Mouse (Mus musculus): ENCODE data around the gene Bag6.

Bag6 gene

DNA sequence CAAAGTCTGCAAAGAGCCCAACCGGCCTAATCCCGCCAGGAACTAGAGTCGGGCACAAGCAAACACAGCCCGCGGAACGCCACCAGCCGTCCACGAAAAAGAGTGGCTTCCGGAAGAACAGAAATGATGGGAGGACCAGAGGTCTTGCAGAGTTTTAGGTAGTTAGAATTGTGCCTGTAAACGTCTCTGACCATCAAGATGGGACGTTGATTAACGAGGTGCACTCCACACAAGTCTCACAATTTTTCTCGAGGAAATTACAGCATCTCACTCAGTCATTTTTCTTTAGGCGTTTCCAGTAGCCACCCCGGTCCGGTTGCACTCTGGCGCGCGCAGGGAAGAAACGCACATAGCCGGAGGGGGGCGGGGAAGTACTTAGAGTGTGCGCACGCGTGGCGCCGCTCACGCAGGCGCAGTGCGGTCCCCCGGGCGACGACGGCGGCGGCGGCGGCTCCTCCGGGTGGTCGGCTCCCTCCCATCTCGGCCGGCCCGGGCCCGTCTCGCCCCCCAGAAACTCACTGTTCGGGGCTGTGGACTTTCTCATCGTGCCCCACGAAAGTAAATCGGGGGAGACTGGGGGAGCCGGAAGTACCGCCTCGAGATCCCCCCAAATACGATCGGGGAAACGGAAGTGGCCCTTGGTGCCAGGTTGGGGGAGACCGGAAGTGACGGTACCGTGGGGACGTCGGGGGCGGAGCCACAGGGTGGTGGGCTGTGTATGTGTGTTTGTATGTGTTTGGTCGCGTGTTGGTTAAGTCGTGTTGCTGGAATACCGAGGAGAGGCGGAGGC, at the start of gene Bag6:
Gene Bag6 (plus strand): TSS at position 378 of the 790 bp plus-strand sequence.
- DNase-seq (ENCODE audit: low read depth, low spot score) = peak; percentile 97

DNA sequence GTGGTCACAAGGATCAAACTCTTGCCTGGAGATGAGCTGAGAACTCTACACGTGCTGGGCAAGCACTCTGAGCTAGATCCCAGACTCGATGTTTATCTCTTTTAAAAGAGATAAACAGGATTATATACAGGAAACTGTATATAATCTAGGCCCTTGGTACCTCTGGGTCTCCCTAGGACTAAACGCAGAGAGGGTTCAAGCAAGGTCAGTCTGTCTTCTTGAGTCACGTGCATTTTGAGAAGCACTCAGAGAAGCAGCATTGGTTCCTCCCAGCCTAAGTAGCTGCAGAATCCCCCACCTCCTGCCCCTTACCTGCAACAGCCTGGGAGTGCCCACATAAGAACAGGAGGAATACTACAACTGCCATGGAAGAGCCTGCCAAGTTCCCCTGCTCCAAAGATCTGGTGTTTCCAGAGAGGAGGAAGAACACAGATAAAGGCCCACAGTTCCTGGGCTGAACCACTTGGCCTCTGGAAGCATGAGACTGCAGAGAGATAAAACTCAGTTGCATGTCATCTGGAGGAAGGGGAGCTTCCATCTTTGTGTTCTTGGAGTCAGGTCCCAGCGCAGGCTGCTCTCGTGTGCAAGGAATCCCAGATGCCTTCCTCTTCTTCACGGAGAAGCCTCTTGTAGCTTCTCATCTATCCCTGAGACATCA, 49.6 kb upstream of the Bag6 start, which contains the start of gene Ly6g6f:
Gene Ly6g6f (minus strand): TSS at position 403 of the 658 bp plus-strand sequence.
- DNase-seq (ENCODE audit: low read depth, low spot score) = no peak

DNA sequence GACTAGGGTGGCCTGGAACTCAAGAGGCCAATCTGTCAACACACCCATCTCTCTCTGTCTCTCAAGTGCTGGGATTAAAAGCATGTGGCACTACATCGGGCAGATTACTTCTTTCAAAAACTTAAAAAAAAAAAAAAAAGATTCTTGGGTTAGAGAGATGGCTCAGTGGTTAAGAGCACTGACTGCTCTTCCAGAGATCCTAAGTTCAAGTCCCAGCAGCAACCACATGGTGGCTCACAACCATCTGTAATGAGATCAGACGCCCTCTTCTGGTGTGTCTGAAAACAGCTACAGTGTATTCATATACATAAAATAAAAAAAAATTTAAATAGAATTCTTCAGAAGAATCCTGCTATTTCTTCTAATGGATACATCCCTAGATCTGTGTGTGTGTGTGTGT, 46.8 kb upstream of the Bag6 start:
- no peak for DNase-seq (ENCODE audit: low read depth, low spot score)

GRCm38 (mm10) chr17:35088825-35089644, 45.9 kb upstream of the Bag6 start, which contains the start of gene Abhd16a:
TSS of gene Abhd16a (plus strand) at chr17:35089263.
- DNase-seq (ENCODE audit: low read depth, low spot score) = peak; percentile 98

DNA sequence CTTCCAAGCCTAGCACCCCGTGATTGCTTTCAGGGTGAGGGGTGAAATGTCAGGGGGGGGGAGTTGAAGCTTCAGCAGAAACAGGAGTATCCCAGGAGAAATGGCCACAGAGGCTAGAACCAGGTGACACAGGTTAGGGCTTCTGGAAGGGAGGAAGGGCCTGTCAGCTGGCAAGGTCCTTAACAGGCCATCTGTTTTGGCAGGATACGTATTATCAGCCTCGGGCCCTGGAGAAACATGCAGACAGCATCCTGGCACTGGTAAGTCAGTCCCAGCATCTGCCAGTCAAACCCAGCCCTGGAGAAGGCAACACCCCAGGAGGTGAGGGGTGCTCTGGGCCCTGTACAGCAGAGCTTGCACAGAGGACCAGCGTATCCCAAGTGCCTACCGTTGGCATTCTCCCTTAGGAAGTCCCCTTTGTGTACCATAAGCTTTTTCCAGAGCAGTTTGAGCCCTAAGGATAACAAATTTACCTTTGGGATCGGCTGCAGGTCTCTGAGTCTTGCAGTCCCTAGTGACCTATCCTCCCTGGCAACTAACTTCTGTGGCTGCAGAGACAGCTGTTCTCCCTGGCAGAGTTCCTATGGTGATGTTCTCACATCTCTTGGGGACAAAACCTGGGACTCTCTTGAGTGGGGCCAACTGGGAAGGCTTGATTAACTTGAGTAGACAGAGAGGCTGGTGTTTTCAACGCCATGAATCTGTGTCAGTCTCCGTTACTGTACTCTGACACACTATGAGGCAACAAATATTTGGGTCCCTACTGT, 44.6 kb upstream of the Bag6 start:
- peak; percentile 97 for DNase-seq (ENCODE audit: low read depth, low spot score)

DNA sequence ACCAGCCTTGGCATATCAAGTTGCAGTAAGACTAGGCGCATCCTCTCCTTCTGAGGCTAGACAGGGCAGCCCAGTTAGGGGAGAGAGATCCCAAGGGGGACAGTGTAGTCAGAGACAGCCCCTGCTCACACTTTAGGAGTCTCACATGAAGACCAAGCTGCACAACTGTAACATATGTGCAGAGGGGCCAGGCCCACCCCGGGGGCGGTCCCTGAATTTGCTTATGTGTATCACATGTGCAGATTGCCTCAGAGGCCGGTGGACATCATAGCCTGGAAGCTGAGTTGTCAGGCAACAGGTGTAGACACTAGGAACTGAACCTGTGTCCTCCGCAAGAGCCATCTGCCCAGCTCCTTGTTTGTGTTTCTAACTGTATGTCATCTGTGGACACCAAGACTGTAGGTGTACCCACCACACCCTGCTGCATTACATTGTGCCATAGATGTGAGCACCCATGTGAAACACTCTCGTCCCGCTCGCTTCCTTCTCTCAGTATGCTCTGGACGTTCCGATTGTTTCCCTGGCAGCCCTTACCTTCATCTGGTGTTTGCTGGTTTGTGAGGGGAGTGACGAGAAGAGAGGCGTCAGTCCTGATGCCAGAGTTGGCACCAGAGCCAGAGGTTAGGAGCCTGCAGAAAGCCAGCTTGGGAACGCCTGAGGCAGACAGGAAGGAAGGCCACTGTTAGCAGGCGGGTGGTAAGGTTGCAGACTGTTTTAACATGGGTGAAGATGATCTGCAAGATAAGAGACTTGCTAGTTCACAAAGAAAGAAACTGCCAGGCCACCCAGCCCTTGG, 42.4 kb upstream of the Bag6 start:
- DNase-seq (ENCODE audit: low read depth, low spot score) = no peak

DNA sequence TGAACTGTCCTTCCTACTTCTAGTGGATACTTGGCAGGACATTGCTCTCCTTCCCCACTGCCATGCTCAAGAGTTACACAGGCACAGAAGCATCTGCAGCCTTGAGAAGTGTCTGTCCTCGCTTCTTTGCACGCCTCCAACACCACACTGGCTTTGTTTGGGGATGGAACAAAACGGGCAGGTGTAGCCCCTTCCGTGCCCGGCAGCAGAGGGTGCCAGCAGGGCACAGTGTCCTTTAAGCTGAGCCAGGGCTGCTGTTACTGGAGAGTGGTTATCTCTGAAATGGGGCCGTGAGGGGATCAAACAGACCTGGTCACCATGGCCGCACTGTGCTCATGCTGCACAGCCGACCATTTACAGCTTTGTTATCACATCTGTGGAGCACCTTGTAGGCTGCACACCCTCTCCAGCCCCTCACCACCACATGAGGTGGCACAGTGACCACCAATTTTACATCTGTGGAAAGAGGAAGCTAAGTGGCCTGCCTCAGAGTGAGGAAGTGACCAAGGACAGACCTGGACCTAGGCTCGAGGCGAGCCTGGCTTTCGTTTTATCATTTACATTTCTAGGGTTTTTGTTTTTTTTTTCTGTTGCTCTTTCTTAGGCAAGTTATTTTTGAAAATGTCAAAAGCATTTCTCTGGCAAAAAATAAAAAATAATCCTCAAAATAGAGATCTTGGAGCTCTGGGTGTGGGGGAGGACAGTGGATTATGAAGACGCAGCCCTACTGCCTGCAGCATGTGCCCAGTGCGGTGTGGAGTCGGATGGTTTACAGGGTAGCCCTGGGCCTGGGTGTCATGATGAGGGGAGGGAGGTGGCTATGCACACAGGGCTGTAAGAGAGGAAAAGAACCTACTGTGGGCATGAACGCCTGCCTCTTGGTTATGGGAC, 40.3 kb upstream of the Bag6 start:
- peak; percentile 52 for DNase-seq (ENCODE audit: low read depth, low spot score)

- no peak for DNase-seq (ENCODE audit: low read depth, low spot score)
These were observed 38.4 kb upstream of the Bag6 start for GRCm38 (mm10) chr17:35096597-35096996.

GRCm38 (mm10) chr17:35097164-35097655, 37.8 kb upstream of the Bag6 start:
- DNase-seq (ENCODE audit: low read depth, low spot score) = peak; percentile 82

- DNase-seq (ENCODE audit: low read depth, low spot score) = no peak
These were observed 34.7 kb upstream of the Bag6 start for GRCm38 (mm10) chr17:35100196-35100765.

- DNase-seq (ENCODE audit: low read depth, low spot score) = no peak
These were observed 33.8 kb upstream of the Bag6 start for GRCm38 (mm10) chr17:35101161-35101560.

DNA sequence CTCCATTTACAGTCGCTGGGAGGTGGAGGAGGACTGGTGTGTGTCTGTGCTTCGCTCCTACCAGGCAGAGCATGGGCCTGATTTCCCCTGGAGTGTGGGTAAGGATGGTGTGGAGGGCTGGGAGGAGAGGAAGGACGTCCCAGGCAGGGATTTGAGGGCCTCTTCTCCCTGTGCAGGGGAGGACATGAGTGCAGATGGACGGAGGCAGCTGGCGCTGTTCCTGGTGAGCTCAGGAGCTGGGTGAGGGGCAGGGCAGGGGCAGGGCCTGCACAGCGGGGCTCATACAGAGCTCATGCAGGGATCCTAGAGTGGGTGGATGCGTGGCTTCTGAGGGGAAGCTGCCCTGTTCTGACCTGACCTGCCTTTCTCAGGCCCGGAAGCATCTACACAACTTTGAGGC, 32.7 kb upstream of the Bag6 start:
- no peak for DNase-seq (ENCODE audit: low read depth, low spot score)

GRCm38 (mm10) chr17:35103221-35103690, 31.7 kb upstream of the Bag6 start:
- DNase-seq (ENCODE audit: low read depth, low spot score) = no peak

DNA sequence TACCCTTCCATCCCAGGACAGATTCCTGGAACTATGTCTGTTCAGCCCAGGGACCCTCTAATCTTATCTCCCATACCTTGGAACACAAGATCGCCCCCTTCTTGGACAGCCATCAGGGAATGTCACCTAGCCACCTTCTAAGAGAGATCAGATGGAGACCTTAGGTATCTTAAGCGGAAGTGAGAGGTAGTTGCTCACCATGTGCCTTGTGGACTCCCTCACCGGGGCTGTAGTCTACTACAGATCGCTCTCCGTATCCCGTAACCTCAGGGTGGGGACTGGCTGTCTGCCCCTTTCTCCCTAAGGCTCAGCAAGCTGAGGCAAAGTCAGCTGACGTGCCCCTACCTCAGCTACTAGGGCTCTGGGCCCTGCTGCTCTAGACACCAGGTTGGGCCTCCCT, 30.9 kb upstream of the Bag6 start:
- DNase-seq (ENCODE audit: low read depth, low spot score) = no peak

DNA sequence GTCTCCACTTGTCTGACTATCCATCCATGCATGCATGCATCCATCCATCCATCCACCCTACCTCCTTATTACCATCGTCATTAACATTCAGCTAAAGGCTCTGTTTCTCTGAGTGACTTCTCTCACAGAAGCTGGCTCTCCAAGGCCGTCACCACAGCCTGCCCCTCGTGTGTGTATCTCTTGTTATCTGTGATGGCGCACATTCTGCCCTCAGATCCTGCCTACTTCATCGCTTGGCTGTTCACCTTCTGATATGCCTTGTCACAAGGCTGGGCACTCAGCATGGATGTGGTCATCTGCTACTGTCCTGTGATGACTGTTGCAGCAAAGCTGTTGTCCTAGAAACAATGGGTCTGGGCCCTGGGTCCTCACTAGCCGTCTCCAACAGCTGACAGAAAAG, 30.2 kb upstream of the Bag6 start:
- DNase-seq (ENCODE audit: low read depth, low spot score) = no peak

DNA sequence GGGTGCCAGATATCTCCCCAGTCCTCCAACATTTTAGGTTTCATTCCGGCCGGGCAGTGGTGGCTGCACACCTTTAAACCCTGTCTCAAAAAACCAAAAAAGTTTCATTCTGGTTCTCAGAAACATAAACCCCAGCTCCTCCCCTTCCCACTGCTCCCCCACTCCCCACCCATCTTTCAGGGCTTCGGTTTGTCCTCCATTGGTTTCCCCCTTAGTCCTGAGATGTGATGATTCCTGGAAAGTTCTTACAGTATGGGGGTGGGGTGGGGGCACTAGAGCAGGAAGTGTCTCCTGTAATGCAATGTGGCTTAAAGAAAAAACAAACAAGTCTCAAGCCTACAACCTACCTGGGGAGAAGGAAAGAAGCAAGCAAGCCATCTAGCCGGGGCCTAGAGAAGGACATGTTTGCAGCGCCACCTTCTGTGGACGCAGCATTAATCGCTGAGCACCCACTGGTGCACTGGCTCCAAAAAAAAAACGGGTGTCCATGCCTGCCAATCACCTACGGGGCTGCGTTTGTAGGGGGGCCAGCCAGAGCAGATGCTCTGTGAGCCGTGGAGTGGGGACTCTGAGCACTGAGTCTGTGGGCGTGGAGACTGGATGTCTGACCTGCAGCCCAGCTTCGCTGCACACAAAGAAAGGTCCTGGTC, 29.1 kb upstream of the Bag6 start:
- DNase-seq (ENCODE audit: low read depth, low spot score) = peak; percentile 88

DNA sequence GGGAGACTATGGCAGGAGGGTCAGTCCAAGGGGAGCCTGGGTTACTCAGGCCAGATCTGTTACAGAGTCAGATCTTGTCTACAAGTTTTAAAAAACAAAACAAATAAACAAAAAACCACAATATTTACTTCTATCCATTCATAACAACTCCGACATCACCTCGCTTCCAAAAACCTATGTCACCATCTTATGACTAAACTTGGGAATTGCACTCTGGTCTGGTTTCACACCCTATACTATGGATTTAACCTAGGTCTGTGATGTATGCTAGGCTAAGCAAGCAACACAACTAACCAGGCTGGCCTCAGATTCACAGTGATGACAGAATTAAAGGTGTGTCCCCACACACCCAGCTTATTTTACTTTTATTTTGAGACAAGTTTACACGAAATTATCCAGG, 28.5 kb upstream of the Bag6 start:
- DNase-seq (ENCODE audit: low read depth, low spot score) = peak; percentile 55

DNA sequence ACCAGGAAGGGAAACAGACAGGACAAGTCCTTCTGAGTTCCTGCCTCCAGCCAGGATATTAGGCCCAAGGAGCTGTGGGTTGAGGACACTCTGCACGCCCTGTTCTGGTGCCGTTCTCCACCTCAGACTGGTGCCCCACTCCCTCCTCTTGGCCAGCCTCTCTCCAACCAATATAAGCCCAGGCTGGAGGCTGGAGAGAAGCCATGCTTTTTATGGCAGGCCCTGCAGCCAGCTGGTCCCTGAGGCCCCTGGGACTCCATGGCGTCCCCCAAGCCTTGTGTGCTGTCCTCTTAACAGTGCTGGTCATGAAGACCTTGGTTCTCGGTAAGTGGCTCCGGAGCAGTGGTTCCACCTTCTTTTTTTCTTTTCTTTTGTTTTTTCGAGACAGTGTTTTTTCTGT, 26.9 kb upstream of the Bag6 start, which contains the start of gene Ly6g5c:
Gene Ly6g5c (plus strand): TSS at position 183 of the 400 bp plus-strand sequence.
- peak; percentile 74 for DNase-seq (ENCODE audit: low read depth, low spot score)
